Mouse (Mus musculus): Measurements from ENCODE around the gene Dcakd. TPM values are rescaled to one million over a fixed set of nuclear protein-coding genes. Genes with fewer than 3 reads are reported as not detected.

Gene Dcakd
- total RNA-seq, 2 experiments from 2014 or later: 17.0 to 30.5 TPM

DNA sequence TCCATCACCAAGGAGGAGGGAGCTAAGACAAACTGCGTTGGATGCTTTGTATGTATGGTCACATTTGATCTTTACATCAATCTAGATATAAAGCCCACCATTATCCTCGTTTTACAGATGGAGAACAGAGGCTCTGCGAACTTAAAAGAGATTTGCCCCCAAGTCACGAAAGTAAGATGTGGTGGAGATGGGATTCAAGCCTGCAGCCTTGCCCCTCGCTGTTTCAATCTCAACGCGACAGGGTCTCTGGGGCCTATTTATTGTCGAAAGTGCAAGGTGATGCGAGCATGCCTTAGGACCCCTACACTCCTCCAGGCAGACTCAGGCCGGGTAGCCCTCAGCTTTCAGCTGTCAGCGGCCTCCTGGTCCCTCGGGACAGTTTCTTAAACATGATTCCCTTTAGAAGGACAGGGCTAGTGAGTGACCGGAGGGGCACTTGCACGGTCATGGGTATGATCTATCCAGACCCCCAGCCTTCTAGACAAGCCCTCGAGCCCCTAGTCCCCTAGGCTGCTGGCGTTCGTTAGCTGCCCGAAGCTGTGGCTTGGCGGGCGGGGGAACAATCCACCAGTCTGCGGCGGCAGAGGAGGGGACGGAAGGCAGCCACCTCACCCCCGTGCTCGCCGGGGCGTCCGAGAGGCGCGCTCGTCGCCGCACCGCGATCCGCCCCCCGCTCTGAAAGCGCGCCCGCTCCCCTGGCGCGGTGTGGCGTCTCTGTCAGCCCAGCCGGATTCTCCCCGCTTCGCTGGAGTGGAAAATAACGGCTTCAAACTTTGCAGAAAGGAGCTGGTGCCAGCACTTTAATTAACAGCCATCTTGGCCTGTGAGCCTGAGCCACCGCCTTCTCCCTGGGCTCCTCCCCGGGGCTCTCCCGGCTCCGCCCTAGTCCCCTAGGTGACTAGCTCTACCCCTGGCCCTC, 79.8 kb downstream of the Dcakd start:
- ATAC-seq (replicated peaks; ENCODE audit: poor library complexity, severe bottlenecking): 0 out of 2 replicates have a peak, but pooled peaks have one; percentile 33

DNA sequence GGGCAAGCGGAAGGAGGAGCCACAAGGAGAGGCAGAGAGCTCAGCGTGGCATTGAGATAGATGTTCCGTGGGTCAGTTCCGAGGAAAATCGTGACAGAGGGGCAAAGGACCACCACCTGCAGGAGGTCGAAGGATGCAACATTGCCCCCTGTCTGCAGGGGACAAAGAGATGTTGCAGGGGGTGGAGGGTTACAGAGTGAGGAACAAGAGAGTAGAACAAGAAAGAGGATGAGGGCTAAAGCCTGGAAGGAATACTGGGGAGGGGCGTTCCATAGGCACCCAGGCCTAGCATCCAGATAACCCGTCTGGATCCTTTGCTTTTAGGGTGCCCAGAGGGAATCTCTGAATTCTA, 81.2 kb downstream of the Dcakd start:
- ATAC-seq (replicated peaks; ENCODE audit: poor library complexity, severe bottlenecking): peak; percentile 17; the same call in 1 of the 2 replicates

DNA sequence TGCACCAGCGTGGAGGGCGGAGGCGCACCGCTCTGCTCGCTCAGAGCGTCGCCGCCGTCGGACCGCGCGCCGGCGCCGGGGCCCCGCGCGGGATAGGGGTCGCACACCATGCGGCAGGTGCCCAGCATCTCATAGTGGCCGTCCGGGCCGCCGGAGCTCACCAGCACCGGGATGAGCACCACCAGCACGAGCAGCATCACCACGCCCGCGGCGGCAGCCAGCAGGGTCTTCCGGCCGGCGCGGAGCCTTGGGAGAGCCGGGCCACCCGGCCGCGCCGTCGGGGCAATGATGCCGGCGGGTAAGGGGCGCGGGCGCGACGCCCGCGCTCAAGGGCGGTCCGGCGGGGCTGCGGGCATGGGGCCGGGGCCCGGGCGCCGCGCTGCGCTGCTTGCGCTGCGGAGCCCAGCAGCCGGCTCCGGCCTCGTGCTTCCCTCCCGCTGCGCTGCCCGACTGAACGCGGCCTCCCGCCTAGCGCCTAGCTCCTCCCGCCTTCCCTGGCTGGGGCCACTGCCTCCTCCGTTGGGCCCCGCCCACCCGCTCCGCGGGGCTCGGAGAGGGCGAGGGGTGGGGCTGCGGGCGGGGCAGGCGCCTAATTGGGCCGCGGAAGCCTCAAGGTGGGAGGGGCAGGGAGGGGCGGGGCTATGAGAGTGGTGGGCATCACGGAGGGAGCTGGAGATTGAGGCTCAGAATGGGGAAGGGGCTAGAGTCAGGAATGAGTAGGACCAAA, 81.7 kb downstream of the Dcakd start, which contains the start of gene C1ql1:
Gene C1ql1 (minus strand): TSS at position 424 of the 727 bp plus-strand sequence.
- ATAC-seq (replicated peaks; ENCODE audit: poor library complexity, severe bottlenecking): peak; percentile 96

DNA sequence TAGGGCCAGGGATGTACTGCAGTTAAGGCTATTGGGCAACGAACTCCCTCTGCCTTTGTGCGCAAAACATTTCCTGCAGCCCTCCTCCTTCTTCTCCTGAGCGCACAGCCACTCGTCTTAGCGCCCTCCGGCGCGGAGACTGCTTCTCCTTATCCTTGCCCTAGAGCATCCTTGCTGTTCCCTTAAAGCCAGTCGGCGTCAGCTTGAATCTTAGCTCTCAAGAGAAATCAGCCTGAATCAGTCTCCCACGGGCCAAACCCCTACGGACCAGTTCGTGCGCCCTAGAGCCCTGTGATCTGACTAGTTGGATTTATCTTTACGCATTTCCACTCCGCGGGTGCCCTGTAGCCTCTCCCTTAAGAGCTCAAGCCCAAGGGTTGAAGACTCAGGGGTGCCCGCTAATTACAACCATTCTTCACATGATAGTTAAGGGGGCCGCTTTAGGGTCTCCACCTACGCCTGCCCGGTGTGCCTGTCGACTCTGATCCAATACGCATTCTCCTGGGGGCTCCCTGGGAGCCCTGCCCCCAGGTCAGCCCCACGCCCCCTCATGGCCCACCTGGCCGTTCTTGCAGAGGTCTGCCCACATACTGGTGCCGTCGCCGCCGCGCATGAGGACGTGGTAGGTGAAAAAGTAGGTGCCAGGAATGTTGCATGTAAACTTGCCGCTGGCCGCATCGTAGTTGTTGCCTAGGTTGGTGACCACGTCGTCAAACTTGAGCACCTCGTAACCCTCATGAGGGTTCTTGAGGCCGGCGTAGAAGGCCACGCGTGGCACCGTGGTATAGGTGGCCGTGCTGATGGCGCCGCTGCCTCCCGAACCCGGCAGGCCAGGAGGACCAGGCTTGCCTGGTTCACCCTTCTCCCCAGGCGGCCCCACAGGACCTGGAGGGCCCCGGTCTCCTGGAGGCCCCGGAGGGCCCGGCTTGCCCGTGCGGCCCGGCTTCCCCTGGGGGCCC, 82.5 kb downstream of the Dcakd start:
- no peak for ATAC-seq (replicated peaks; ENCODE audit: poor library complexity, severe bottlenecking)

Other genes with a start within 250 kb of the Dcakd start
- gene Gjc1, start 208.6 kb downstream of the Dcakd start, total RNA-seq (2014; fragmentation: Nextera tagmentation): not detected in 2 replicates
- gene Gjc1, start 208.6 kb downstream of the Dcakd start, total RNA-seq (2017): not detected in 2 replicates
- not detected in 2 replicates for gene Higd1b, start 192.5 kb downstream of the Dcakd start, total RNA-seq (2014; fragmentation: Nextera tagmentation)
- not detected in 2 replicates for gene Higd1b, start 192.5 kb downstream of the Dcakd start, total RNA-seq (2017)
- gene Eftud2, start 147.3 kb downstream of the Dcakd start, total RNA-seq (2014; fragmentation: Nextera tagmentation): 158 and 236 TPM in 2 replicates
- 175 and 193 TPM in 2 replicates for gene Eftud2, start 147.3 kb downstream of the Dcakd start, total RNA-seq (2017)
- not detected in 2 replicates for gene Ccdc103, start 147.1 kb downstream of the Dcakd start, total RNA-seq (2014; fragmentation: Nextera tagmentation)
- not detected in 2 replicates for gene Ccdc103, start 147.1 kb downstream of the Dcakd start, total RNA-seq (2017)
- gene Fam187a, start 143.2 kb downstream of the Dcakd start, total RNA-seq (2014; fragmentation: Nextera tagmentation): not detected in 2 replicates
- gene Fam187a, start 143.2 kb downstream of the Dcakd start, total RNA-seq (2017): not detected in 2 replicates
- gene Gfap, start 127.4 kb downstream of the Dcakd start, total RNA-seq (2014; fragmentation: Nextera tagmentation): not detected in 2 replicates
- not detected in 2 replicates for gene Gfap, start 127.4 kb downstream of the Dcakd start, total RNA-seq (2017)
- 4.9 and 11.6 TPM in 2 replicates for gene Kif18b, start 103.2 kb downstream of the Dcakd start, total RNA-seq (2014; fragmentation: Nextera tagmentation)
- gene Kif18b, start 103.2 kb downstream of the Dcakd start, total RNA-seq (2017): 19.9 and 22.6 TPM in 2 replicates
- not detected in 2 replicates for gene C1ql1, start 81.6 kb downstream of the Dcakd start, total RNA-seq (2014; fragmentation: Nextera tagmentation)
- gene C1ql1, start 81.6 kb downstream of the Dcakd start, total RNA-seq (2017): not detected in 2 replicates
- gene Nmt1, start 143 bp downstream of the Dcakd start, total RNA-seq (2014; fragmentation: Nextera tagmentation): 39.2 and 44.9 TPM in 2 replicates
- 54.1 and 58.9 TPM in 2 replicates for gene Nmt1, start 143 bp downstream of the Dcakd start, total RNA-seq (2017)
- gene Plcd3, start 73.3 kb upstream of the Dcakd start, total RNA-seq (2014; fragmentation: Nextera tagmentation): 0.41 TPM in 1 of 2 replicates, not detected in the other
- 3.2 TPM in 1 of 2 replicates, not detected in the other for gene Plcd3, start 73.3 kb upstream of the Dcakd start, total RNA-seq (2017)
- gene Acbd4, start 73.3 kb upstream of the Dcakd start, total RNA-seq (2014; fragmentation: Nextera tagmentation): 4.8 and 9.6 TPM in 2 replicates
- 5.8 and 10.7 TPM in 2 replicates for gene Acbd4, start 73.3 kb upstream of the Dcakd start, total RNA-seq (2017)
- 9.7 and 13.5 TPM in 2 replicates for gene Hexim1, start 87.9 kb upstream of the Dcakd start, total RNA-seq (2014; fragmentation: Nextera tagmentation)
- 28.7 and 31.0 TPM in 2 replicates for gene Hexim1, start 87.9 kb upstream of the Dcakd start, total RNA-seq (2017)
- gene Hexim2, start 104.1 kb upstream of the Dcakd start, total RNA-seq (2014; fragmentation: Nextera tagmentation): 2.6 and 6.4 TPM in 2 replicates
- 1.3 and 3.4 TPM in 2 replicates for gene Hexim2, start 104.1 kb upstream of the Dcakd start, total RNA-seq (2017)
- gene Fmnl1, start 142.8 kb upstream of the Dcakd start, total RNA-seq (2014; fragmentation: Nextera tagmentation): 58.4 and 94.0 TPM in 2 replicates
- 21.3 and 31.0 TPM in 2 replicates for gene Fmnl1, start 142.8 kb upstream of the Dcakd start, total RNA-seq (2017)
- not detected in 2 replicates for gene 1700023F06Rik, start 180.2 kb upstream of the Dcakd start, total RNA-seq (2014; fragmentation: Nextera tagmentation)
- gene 1700023F06Rik, start 180.2 kb upstream of the Dcakd start, total RNA-seq (2017): not detected in 2 replicates
- gene Spata32, start 190.1 kb upstream of the Dcakd start, total RNA-seq (2014; fragmentation: Nextera tagmentation): 1.4 TPM in 1 of 2 replicates, not detected in the other
- gene Spata32, start 190.1 kb upstream of the Dcakd start, total RNA-seq (2017): not detected in 2 replicates
- 10.9 and 16.7 TPM in 2 replicates for gene Map3k14, start 239.1 kb upstream of the Dcakd start, total RNA-seq (2014; fragmentation: Nextera tagmentation)
- gene Map3k14, start 239.1 kb upstream of the Dcakd start, total RNA-seq (2017): 5.2 and 9.6 TPM in 2 replicates